Mouse (Mus musculus) midbrain, postnatal 0 days (tissue): ENCODE results near the gene Cntn4. TPM values are rescaled to one million over a fixed set of nuclear protein-coding genes. Genes with fewer than 3 reads are reported as not detected.

Experiments
- ATAC-seq: fragments of 200-750 bp; cut with Nextera tagmentation; 2 replicates; pipeline ENCODE4 v1.8.0; 2017; ENCODE audit warnings: moderate number of reproducible peaks, mild to moderate bottlenecking, moderate TSS enrichment, moderate library complexity; ENCODE audit not compliant: low FRiP score
- DNase-seq: peaks from one replicate; pipeline ENCODE4 v3.0.0-alpha.2; 2015; ENCODE audit warnings: low spot score
- H3K27ac ChIP-seq: fragments of 300-500 bp; sonication (generic); 2 replicates; pipeline ENCODE4 v1.5.1; 2014; ENCODE audit warnings: low read depth, mild to moderate bottlenecking, low read length, mixed read lengths
- H3K27me3 ChIP-seq: fragments of 300-500 bp; sonication (generic); 2 replicates; pipeline ENCODE4 v1.6.1; 2014; ENCODE audit warnings: low read length, control low read depth, mixed read lengths; ENCODE audit not compliant: insufficient read depth
- H3K36me3 ChIP-seq: fragments of 300-500 bp; sonication (generic); 2 replicates; pipeline ENCODE4 v1.6.1; 2014; ENCODE audit warnings: low read length, control low read depth, mixed read lengths; ENCODE audit not compliant: insufficient read depth
- H3K4me1 ChIP-seq: fragments of 300-500 bp; sonication (generic); 2 replicates; pipeline ENCODE4 v1.6.1; 2014; ENCODE audit warnings: mild to moderate bottlenecking, control low read depth, antibody characterized with exemption, low read length, mixed read lengths; ENCODE audit not compliant: insufficient read depth
- H3K4me2 ChIP-seq: fragments of 300-500 bp; sonication (generic); 2 replicates; pipeline ENCODE4 v1.6.1; 2014; ENCODE audit warnings: low read depth, mild to moderate bottlenecking, low read length, mixed read lengths; ENCODE audit not compliant: poor library complexity, severe bottlenecking
- H3K4me3 ChIP-seq: fragments of 300-500 bp; sonication (generic); 2 replicates; pipeline ENCODE4 v1.5.1; 2014; ENCODE audit warnings: low read depth, mild to moderate bottlenecking, low read length, moderate library complexity
- H3K9ac ChIP-seq: fragments of 300-500 bp; sonication (generic); replicated peaks from 2 replicates; pipeline ENCODE4 v1.6.1; 2014; ENCODE audit warnings: mild to moderate bottlenecking, low read length, moderate library complexity, mixed read lengths; ENCODE audit not compliant: poor library complexity, severe bottlenecking
- H3K9me3 ChIP-seq: fragments of 300-500 bp; sonication (generic); 2 replicates; pipeline ENCODE4 v1.6.1; 2016; ENCODE audit warnings: low read length, control low read depth
- CTCF ChIP-seq: IDR thresholded peaks from 2 replicates; pipeline ENCODE4 v1.5.1; 2016; ENCODE audit warnings: antibody characterized with exemption, mild to moderate bottlenecking
- WGBS: fragments of 180-500 bp; shearing (Covaris S2); extraction: QIAGEN DNeasy Blood & Tissue Kit; methylation state at CpG from one replicate; pipeline ENCODE4 v1.1.7; 2014; 5-methylcytosine and 5-hydroxymethylcytosine counted together
- polyA plus RNA-seq: library from polyadenylated mRNA; unstranded; fragments of >200 nt; fragmentation: Nextera tagmentation; extraction: Ambion mirVana; gene quantifications from 2 replicates; pipeline ENCODE4 v1.2.1, GENCODE M21; 2015
- total RNA-seq: library from RNA; depleted of rRNA; stranded (reverse); fragments of >200 nt; gene quantifications from 2 replicates; pipeline ENCODE4 v1.2.3, GENCODE M21; 2014

Gene Cntn4
- total and polyA plus RNA-seq, 2 experiments from 2014 or later = 22.3 to 28.5 TPM

DNA sequence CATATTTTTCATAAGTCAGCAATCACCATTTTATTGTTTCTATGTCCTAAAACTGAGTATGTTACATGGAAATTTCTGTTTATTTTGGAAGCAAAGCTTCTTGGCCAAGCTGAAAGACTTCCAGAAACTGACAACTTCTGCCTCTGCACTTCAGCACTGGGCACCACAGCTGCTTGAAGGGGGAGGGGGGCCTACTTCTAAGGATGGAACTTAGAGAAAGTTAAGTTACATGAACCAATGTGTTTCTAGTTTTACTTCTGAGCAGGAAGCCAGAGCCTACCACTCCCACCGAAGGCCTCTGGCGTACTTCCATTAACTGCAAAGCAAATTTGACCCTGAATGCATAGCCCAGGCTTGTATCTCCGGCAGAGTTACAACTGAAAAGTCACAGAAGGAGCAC, 749.2 kb downstream of the Cntn4 start:
- Histone ChIP-seq H3K36me3 (no peaks in the 10 kb centered on the region), H3K27ac (no peak overlapping the region), H3K4me1 (no peaks in the 10 kb centered on the region), H3K4me2 (no peak overlapping the region), H3K9me3 (no peaks in the 10 kb centered on the region), H3K4me3 (no peak overlapping the region), H3K27me3 (no peaks in the 10 kb centered on the region), H3K9ac (no peak overlapping the region)
- no peak for ATAC-seq
- WGBS = 88% methylated on average over 3 of the region's 3 CpGs
- TF ChIP-seq CTCF = no peak
- DNase-seq = no peak

DNA sequence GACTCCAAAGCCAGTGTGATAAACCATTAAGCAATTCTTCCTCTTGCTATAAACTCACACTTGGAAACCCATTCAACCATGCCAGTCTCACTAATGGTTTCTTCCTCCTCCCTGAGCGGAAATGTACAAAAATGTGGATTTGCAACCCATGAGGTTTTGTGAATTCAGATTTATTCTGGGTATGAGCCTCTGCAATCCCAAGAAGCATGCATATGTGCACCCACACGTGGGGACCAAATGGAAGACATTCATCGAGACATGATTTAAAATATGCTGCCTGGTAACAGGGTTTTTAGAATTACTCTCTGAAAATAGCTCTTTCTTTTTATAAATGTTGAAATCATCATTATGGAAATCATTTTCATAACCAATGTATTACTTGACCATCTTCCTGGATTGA, 754.0 kb downstream of the Cntn4 start:
- no peak overlapping the region for H3K4me2 ChIP-seq
- no peaks in the 10 kb centered on the region for H3K9me3 ChIP-seq
- no peaks in the 10 kb centered on the region for H3K4me1 ChIP-seq
- 85% methylated on average over 3 of the region's 3 CpGs for WGBS
- H3K27ac ChIP-seq = no peak overlapping the region
- no peak for TF ChIP-seq CTCF
- no peaks in the 10 kb centered on the region for H3K27me3 ChIP-seq
- no peak overlapping the region for H3K9ac ChIP-seq
- H3K36me3 ChIP-seq = no peaks in the 10 kb centered on the region
- DNase-seq (no peak), ATAC-seq (no peak)
- no peak overlapping the region for H3K4me3 ChIP-seq

DNA sequence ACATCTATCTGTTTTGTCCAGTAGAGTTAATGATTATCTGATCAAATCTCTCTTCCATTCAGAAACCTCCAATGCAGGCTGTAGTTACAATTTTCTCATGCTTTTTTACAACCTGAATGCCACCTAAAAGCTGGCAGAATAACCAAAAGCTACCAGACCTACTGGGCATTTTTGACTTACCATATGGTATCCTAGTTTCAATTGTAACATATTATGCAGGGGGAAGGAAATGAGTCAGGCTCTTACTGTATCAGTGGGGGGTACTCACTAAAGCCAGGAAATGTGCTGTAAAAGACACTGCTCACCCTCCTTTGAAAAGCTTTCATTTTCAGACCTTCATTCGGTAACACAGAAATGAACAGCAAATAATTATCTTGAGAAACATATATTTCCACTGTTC, 763.3 kb downstream of the Cntn4 start:
- DNase-seq (no peak), ATAC-seq (no peak)
- H3K27ac ChIP-seq = no peak overlapping the region
- H3K4me1 ChIP-seq = no peaks in the 10 kb centered on the region
- no peak overlapping the region for H3K9ac ChIP-seq
- H3K36me3 ChIP-seq = no peaks in the 10 kb centered on the region
- no peaks in the 10 kb centered on the region for H3K9me3 ChIP-seq
- no peaks in the 10 kb centered on the region for H3K27me3 ChIP-seq
- H3K4me3 ChIP-seq = no peak overlapping the region
- TF ChIP-seq CTCF = no peak
- 49% methylated on average over 1 of the region's 1 CpGs for WGBS
- H3K4me2 ChIP-seq = no peak overlapping the region

GRCm38 (mm10) chr6:106441246-106441645, 763.8 kb downstream of the Cntn4 start:
- ATAC-seq (no peak), DNase-seq (no peak)
- Histone ChIP-seq H3K9ac (no peak overlapping the region), H3K4me1 (no peaks in the 10 kb centered on the region), H3K27me3 (no peaks in the 10 kb centered on the region), H3K27ac (no peak overlapping the region), H3K4me3 (no peak overlapping the region), H3K36me3 (no peaks in the 10 kb centered on the region), H3K4me2 (no peak overlapping the region), H3K9me3 (no peaks in the 10 kb centered on the region)
- TF ChIP-seq CTCF = no peak
- WGBS = 47% methylated on average over 3 of the region's 3 CpGs

GRCm38 (mm10) chr6:106454131-106454838, 776.8 kb downstream of the Cntn4 start:
- no peaks in the 10 kb centered on the region for H3K27me3 ChIP-seq
- 39% methylated on average over 3 of the region's 3 CpGs for WGBS
- DNase-seq = no peak

GRCm38 (mm10) chr6:106455616-106456015, 778.2 kb downstream of the Cntn4 start:
- WGBS = 61% methylated on average over 3 of the region's 3 CpGs
- H3K27me3 ChIP-seq = no peaks in the 10 kb centered on the region
- H3K4me1 ChIP-seq = no peaks in the 10 kb centered on the region
- H3K9me3 ChIP-seq = no peaks in the 10 kb centered on the region
- no peak overlapping the region for H3K4me3 ChIP-seq
- no peak overlapping the region for H3K27ac ChIP-seq
- no peak for DNase-seq
- H3K9ac ChIP-seq = no peak overlapping the region
- H3K36me3 ChIP-seq = no peaks in the 10 kb centered on the region
- no peak overlapping the region for H3K4me2 ChIP-seq
- ATAC-seq = no peak
- TF ChIP-seq CTCF = no peak

More at GRCm38 (mm10) chr6:106454131-106454838, 776.8 kb downstream of the Cntn4 start:
- no peak overlapping the region for H3K4me3 ChIP-seq
- H3K36me3 ChIP-seq = no peaks in the 10 kb centered on the region
- H3K27ac ChIP-seq = no peak overlapping the region
- no peaks in the 10 kb centered on the region for H3K9me3 ChIP-seq
- H3K4me2 ChIP-seq = no peak overlapping the region
- H3K9ac ChIP-seq = no peak overlapping the region
- ATAC-seq = no peak
- no peak for TF ChIP-seq CTCF
- no peaks in the 10 kb centered on the region for H3K4me1 ChIP-seq
